Mouse (Mus musculus) limb, embryonic 14.5 days (tissue): ENCODE results near the gene Map7d2. TPM values are rescaled to one million over a fixed set of nuclear protein-coding genes. Genes with fewer than 3 reads are reported as not detected.

Experiments used
- ATAC-seq: fragments of 200-750 bp; cut with Nextera tagmentation; 2 replicates; pipeline ENCODE4 v1.8.0; 2017; ENCODE audit warnings: low read depth, moderate number of reproducible peaks, moderate TSS enrichment; ENCODE audit not compliant: low FRiP score
- DNase-seq: peaks from one replicate; pipeline ENCODE4 v3.0.0-alpha.2; 2015; ENCODE audit warnings: low spot score
- H3K27ac ChIP-seq: fragments of 300-500 bp; sonication (generic); replicated peaks from 2 replicates; pipeline ENCODE4 v1.5.1; 2014; ENCODE audit warnings: low read depth, mild to moderate bottlenecking, low read length, moderate library complexity, mixed read lengths
- H3K27me3 ChIP-seq: fragments of 300-500 bp; sonication (generic); 2 replicates; pipeline ENCODE4 v1.6.1; 2014; ENCODE audit warnings: low read length, mixed read lengths; ENCODE audit not compliant: control insufficient read depth, insufficient read depth
- H3K36me3 ChIP-seq: fragments of 300-500 bp; sonication (generic); 2 replicates; pipeline ENCODE4 v1.6.1; 2014; ENCODE audit warnings: mild to moderate bottlenecking, low read length, moderate library complexity, mixed read lengths; ENCODE audit not compliant: control insufficient read depth, insufficient read depth
- H3K4me1 ChIP-seq: fragments of 300-500 bp; sonication (generic); 2 replicates; pipeline ENCODE4 v1.6.1; 2014; ENCODE audit warnings: antibody characterized with exemption, low read length, mixed read lengths; ENCODE audit not compliant: control insufficient read depth, insufficient read depth
- H3K4me2 ChIP-seq: fragments of 300-500 bp; sonication (generic); replicated peaks from 2 replicates; pipeline ENCODE4 v1.6.1; 2014; ENCODE audit warnings: low read depth, mild to moderate bottlenecking, low read length, moderate library complexity; ENCODE audit not compliant: severe bottlenecking
- H3K4me3 ChIP-seq: fragments of 300-500 bp; sonication (generic); replicated peaks from 2 replicates; pipeline ENCODE4 v1.5.1; 2014; ENCODE audit warnings: low read length
- H3K9ac ChIP-seq: fragments of 300-500 bp; sonication (generic); 2 replicates; pipeline ENCODE4 v1.6.1; 2014; ENCODE audit warnings: mild to moderate bottlenecking, low read depth, low read length, moderate library complexity; ENCODE audit not compliant: severe bottlenecking
- H3K9me3 ChIP-seq: fragments of 300-500 bp; sonication (generic); 2 replicates; pipeline ENCODE4 v1.6.1; 2016; ENCODE audit warnings: low read length; ENCODE audit not compliant: control insufficient read depth
- POLR2A ChIP-seq: fragments of 200-500 bp; IDR thresholded peaks from 2 replicates; pipeline ENCODE4 v1.8.0; 2012; ENCODE audit warnings: inconsistent platforms, mild to moderate bottlenecking, moderate library complexity, borderline replicate concordance; ENCODE audit not compliant: insufficient read depth, insufficient read length; ENCODE audit errors: extremely low read depth
- WGBS: fragments of 180-500 bp; shearing (Covaris S2); extraction: QIAGEN DNeasy Blood & Tissue Kit; methylation state at CpG from one replicate; pipeline ENCODE4 v1.1.7; 2014; 5-methylcytosine and 5-hydroxymethylcytosine counted together
- polyA plus RNA-seq, 2 experiments: library from polyadenylated mRNA; depleted of rRNA in 1 of 2; stranded (reverse) in 1 of 2; unstranded in 1 of 2; fragments of >200 nt; fragmentation: Nextera tagmentation in 1 of 2; extraction: Ambion mirVana in 1 of 2; gene quantifications; 2 replicates each; pipeline versions ENCODE4 v1.2.1 to v1.2.3; 2012 to 2014

The Map7d2 gene
- polyA plus RNA-seq, 2 experiments, result 0.84 to 1.1 TPM

GRCm38 (mm10) chrX:159484247-159484646, 69.9 kb downstream of the Map7d2 start:
- no peaks in the 10 kb centered on the region for H3K9me3 ChIP-seq
- H3K4me1 ChIP-seq, result no peaks in the 10 kb centered on the region
- 81% methylated on average over 1 of the region's 1 CpGs for WGBS
- H3K36me3 ChIP-seq, result no peaks in the 10 kb centered on the region
- no peaks in the 10 kb centered on the region for H3K27me3 ChIP-seq
- no peak overlapping the region for H3K27ac ChIP-seq
- H3K4me2 ChIP-seq, result no peak overlapping the region
- H3K9ac ChIP-seq, result no peak overlapping the region
- DNase-seq, result no peak
- no peak overlapping the region for H3K4me3 ChIP-seq
- TF ChIP-seq POLR2A, result no peak
- no peak for ATAC-seq

GRCm38 (mm10) chrX:159503181-159503580, 88.8 kb downstream of the Map7d2 start:
- no peak for TF ChIP-seq POLR2A
- no peaks in the 10 kb centered on the region for H3K9me3 ChIP-seq
- no peak overlapping the region for H3K4me3 ChIP-seq
- H3K27ac ChIP-seq, result no peak overlapping the region
- no peak overlapping the region for H3K4me2 ChIP-seq
- no peak for ATAC-seq
- no peaks in the 10 kb centered on the region for H3K27me3 ChIP-seq
- no peaks in the 10 kb centered on the region for H3K4me1 ChIP-seq
- no peak for DNase-seq
- no peaks in the 10 kb centered on the region for H3K36me3 ChIP-seq
- WGBS, result 55% methylated on average over 2 of the region's 2 CpGs
- H3K9ac ChIP-seq, result no peak overlapping the region

GRCm38 (mm10) chrX:159508331-159509036, 94.1 kb downstream of the Map7d2 start:
- Histone ChIP-seq H3K36me3 (no peaks in the 10 kb centered on the region), H3K4me1 (no peaks in the 10 kb centered on the region), H3K9ac (no peak overlapping the region), H3K4me2 (no peak overlapping the region), H3K27me3 (no peaks in the 10 kb centered on the region), H3K27ac (no peak overlapping the region), H3K4me3 (no peak overlapping the region), H3K9me3 (no peaks in the 10 kb centered on the region)
- 51% methylated on average over 19 of the region's 19 CpGs for WGBS
- TF ChIP-seq POLR2A, result no peak
- DNase-seq (no peak), ATAC-seq (no peak)

GRCm38 (mm10) chrX:159509042-159509441, 94.7 kb downstream of the Map7d2 start:
- WGBS, result 84% methylated on average over 4 of the region's 4 CpGs

GRCm38 (mm10) chrX:159509847-159510715, 95.7 kb downstream of the Map7d2 start:
- ATAC-seq, result no peak
- no peaks in the 10 kb centered on the region for H3K4me1 ChIP-seq
- DNase-seq, result no peak
- H3K9me3 ChIP-seq, result no peaks in the 10 kb centered on the region
- no peak overlapping the region for H3K4me3 ChIP-seq
- no peaks in the 10 kb centered on the region for H3K36me3 ChIP-seq
- H3K9ac ChIP-seq, result no peak overlapping the region
- H3K27me3 ChIP-seq, result no peaks in the 10 kb centered on the region
- H3K27ac ChIP-seq, result no peak overlapping the region
- TF ChIP-seq POLR2A, result no peak
- no peak overlapping the region for H3K4me2 ChIP-seq
- WGBS, result 75% methylated on average over 19 of the region's 19 CpGs

More at GRCm38 (mm10) chrX:159509042-159509441, 94.7 kb downstream of the Map7d2 start:
- no peak overlapping the region for H3K4me2 ChIP-seq
- ATAC-seq (no peak), DNase-seq (no peak)
- TF ChIP-seq POLR2A, result no peak
- no peaks in the 10 kb centered on the region for H3K4me1 ChIP-seq
- H3K9me3 ChIP-seq, result no peaks in the 10 kb centered on the region
- H3K27me3 ChIP-seq, result no peaks in the 10 kb centered on the region
- no peak overlapping the region for H3K4me3 ChIP-seq
- no peak overlapping the region for H3K27ac ChIP-seq
- H3K9ac ChIP-seq, result no peak overlapping the region
- H3K36me3 ChIP-seq, result no peaks in the 10 kb centered on the region
